Mouse (Mus musculus): ENCODE data around the gene Fam161b.

- TF ChIP-seq POLR2A (IDR thresholded peaks at IDR 0.05; ENCODE audit: insufficient read depth, low read depth, low read length) (no peak), CTCF (IDR thresholded peaks at IDR 0.05) (no peak)
Measured at GRCm38 (mm10) chr12:84388097-84388496, 26.5 kb upstream of the Fam161b start.
